Mouse (Mus musculus) intestine, postnatal 0 days (tissue): ENCODE results near the gene Slc9a3r2. TPM values are rescaled to one million over a fixed set of nuclear protein-coding genes. Genes with fewer than 3 reads are reported as not detected.

Experiments used
- ATAC-seq: fragments of 200-750 bp; cut with Nextera tagmentation; 2 replicates; pipeline ENCODE4 v1.8.0; 2017; ENCODE audit warnings: mild to moderate bottlenecking, moderate TSS enrichment, moderate library complexity
- H3K27ac ChIP-seq: fragments of 300-500 bp; sonication (generic); 2 replicates; pipeline ENCODE4 v1.5.1; 2014; ENCODE audit warnings: mild to moderate bottlenecking, low read depth, low read length, moderate library complexity
- H3K27me3 ChIP-seq: fragments of 300-500 bp; sonication (generic); replicated peaks from 2 replicates; pipeline ENCODE4 v1.6.1; 2014; ENCODE audit warnings: low read length, mixed read lengths; ENCODE audit not compliant: control insufficient read depth, insufficient read depth
- H3K36me3 ChIP-seq: fragments of 300-500 bp; sonication (generic); 2 replicates; pipeline ENCODE4 v1.6.1; 2014; ENCODE audit warnings: mild to moderate bottlenecking, moderate library complexity; ENCODE audit not compliant: control insufficient read depth, insufficient read depth
- H3K4me1 ChIP-seq: fragments of 300-500 bp; sonication (generic); replicated peaks from 2 replicates; pipeline ENCODE4 v1.6.1; 2014; ENCODE audit warnings: antibody characterized with exemption, low read length, mixed read lengths; ENCODE audit not compliant: control insufficient read depth, insufficient read depth
- H3K4me2 ChIP-seq: fragments of 300-500 bp; sonication (generic); replicated peaks from 2 replicates; pipeline ENCODE4 v1.6.1; 2014; ENCODE audit warnings: low read depth, mild to moderate bottlenecking, moderate library complexity
- H3K4me3 ChIP-seq: fragments of 300-500 bp; sonication (generic); 2 replicates; pipeline ENCODE4 v1.5.1; 2014; ENCODE audit warnings: low read depth, low read length
- H3K9ac ChIP-seq: fragments of 300-500 bp; sonication (generic); 2 replicates; pipeline ENCODE4 v1.6.1; 2014; ENCODE audit warnings: mild to moderate bottlenecking, low read depth, low read length
- H3K9me3 ChIP-seq: fragments of 300-500 bp; sonication (generic); 2 replicates; pipeline ENCODE4 v1.6.1; 2016; ENCODE audit warnings: mixed run types; ENCODE audit not compliant: control insufficient read depth
- CTCF ChIP-seq: sonication (generic); IDR thresholded peaks from 2 replicates; pipeline ENCODE4 v1.5.1; 2016; ENCODE audit warnings: low read depth, mild to moderate bottlenecking, control low read depth, antibody characterized with exemption, moderate library complexity
- WGBS: fragments of 180-500 bp; shearing (Covaris S2); extraction: QIAGEN DNeasy Blood & Tissue Kit; methylation state at CpG from one replicate; pipeline ENCODE4 v1.1.7; 2014; 5-methylcytosine and 5-hydroxymethylcytosine counted together
- polyA plus RNA-seq: library from polyadenylated mRNA; unstranded; fragments of >200 nt; fragmentation: Nextera tagmentation; extraction: Ambion mirVana; gene quantifications from 2 replicates; pipeline ENCODE4 v1.2.1, GENCODE M21; 2015

The Slc9a3r2 gene
- polyA plus RNA-seq, result 26.5 and 30.1 TPM in 2 replicates

GRCm38 (mm10) chr17:24650070-24650616, at the start of gene Slc9a3r2:
TSS of gene Slc9a3r2 (minus strand) at chr17:24650327.
- peak within 1 kb of the TSS; percentile 72 for H3K9ac ChIP-seq
- 0 out of 2 replicates have a peak, but pooled peaks cover 4% of the 10 kb centered on the region for H3K4me1 ChIP-seq
- H3K36me3 ChIP-seq, result no peaks in the 10 kb centered on the region; the same call in 1 of the 2 replicates
- peak within 1 kb of the TSS; percentile 71 for H3K4me3 ChIP-seq
- peak within 1 kb of the TSS; percentile 54 for H3K27ac ChIP-seq
- 1% methylated on average over 21 of the region's 41 CpGs for WGBS
- H3K27me3 ChIP-seq, result 0 out of 2 replicates have a peak, but pooled peaks cover 3% of the 10 kb centered on the region
- ATAC-seq, result peak; percentile 32; the same call in 1 of the 2 replicates
- TF ChIP-seq CTCF, result no peak
- no peaks in the 10 kb centered on the region for H3K9me3 ChIP-seq
- peak within 1 kb of the TSS; percentile 97 for H3K4me2 ChIP-seq

- ATAC-seq, result peak; percentile 80
- TF ChIP-seq CTCF, result peak; percentile 26; the same call in 1 of the 2 replicates
- Histone ChIP-seq H3K9ac (peak overlapping the region; percentile 40; the same call in 1 of the 2 replicates), H3K4me1 (no peaks in the 10 kb centered on the region; the same call in 1 of the 2 replicates), H3K4me2 (peak overlapping the region; percentile 62), H3K27me3 (no peaks in the 10 kb centered on the region), H3K4me3 (peak overlapping the region; percentile 23; the same call in 1 of the 2 replicates), H3K9me3 (no peaks in the 10 kb centered on the region), H3K27ac (peak overlapping the region; percentile 91), H3K36me3 (peaks cover 40% of the 10 kb centered on the region; the same call in 1 of the 2 replicates)
- WGBS, result 30% methylated on average over 2 of the region's 2 CpGs
These were observed 49.3 kb upstream of the Slc9a3r2 start for GRCm38 (mm10) chr17:24699473-24699872.

- H3K27ac ChIP-seq, result peak overlapping the region; percentile 91
- TF ChIP-seq CTCF, result no peak
- peak overlapping the region; percentile 40 for H3K9ac ChIP-seq
These were observed 48.6 kb upstream of the Slc9a3r2 start for GRCm38 (mm10) chr17:24698715-24699114.

GRCm38 (mm10) chr17:24697985-24698384, 47.9 kb upstream of the Slc9a3r2 start:
- Histone ChIP-seq H3K9me3 (no peaks in the 10 kb centered on the region), H3K4me3 (peak overlapping the region; percentile 14), H3K27me3 (no peaks in the 10 kb centered on the region), H3K9ac (peak overlapping the region; percentile 40; the same call in 1 of the 2 replicates), H3K4me2 (peak overlapping the region; percentile 62), H3K27ac (peak overlapping the region; percentile 91), H3K4me1 (no peaks in the 10 kb centered on the region; the same call in 1 of the 2 replicates), H3K36me3 (peaks cover 34% of the 10 kb centered on the region; the same call in 1 of the 2 replicates)
- WGBS, result 15% methylated on average over 5 of the region's 5 CpGs
- peak; percentile 39 for ATAC-seq
- TF ChIP-seq CTCF, result no peak

More at GRCm38 (mm10) chr17:24698715-24699114, 48.6 kb upstream of the Slc9a3r2 start:
- WGBS, result 46% methylated on average over 9 of the region's 9 CpGs
- Histone ChIP-seq H3K36me3 (peaks cover 33% of the 10 kb centered on the region; the same call in 1 of the 2 replicates), H3K9me3 (no peaks in the 10 kb centered on the region), H3K4me3 (peak overlapping the region; percentile 14), H3K4me2 (peak overlapping the region; percentile 62), H3K4me1 (no peaks in the 10 kb centered on the region; the same call in 1 of the 2 replicates), H3K27me3 (no peaks in the 10 kb centered on the region)
- ATAC-seq, result no peak

GRCm38 (mm10) chr17:24696011-24696697, 46.0 kb upstream of the Slc9a3r2 start, which contains the start of the genes Gfer and Noxo1:
TSS of gene Gfer (minus strand) at chr17:24696156.
TSS of gene Noxo1 (plus strand) at chr17:24696234.
- Histone ChIP-seq H3K4me1 (no peaks in the 10 kb centered on the region; the same call in 1 of the 2 replicates), H3K9me3 (no peaks in the 10 kb centered on the region), H3K27me3 (no peaks in the 10 kb centered on the region), H3K9ac (peak within 1 kb of the TSS; percentile 71), H3K27ac (peak within 1 kb of the TSS; percentile 91), H3K36me3 (peaks cover 26% of the 10 kb centered on the region; the same call in 1 of the 2 replicates), H3K4me3 (peak within 1 kb of the TSS; percentile 86), H3K4me2 (peak within 1 kb of the TSS; percentile 82)
- WGBS, result under 1% methylated on average over 69 of the region's 76 CpGs
- TF ChIP-seq CTCF, result peak; percentile 61
- peak; percentile 78 for ATAC-seq
